Mouse (Mus musculus) cerebellum, adult 2 months (tissue): Measurements from ENCODE around the gene Wnt7a. TPM values are rescaled to one million over a fixed set of nuclear protein-coding genes. Genes with fewer than 3 reads are reported as not detected.

ENCODE experiments used
- DNase-seq, 2 experiments: peaks; one replicate each; pipeline ENCODE4 v3.0.0; 2021
- H3K27ac ChIP-seq: fragments of 200-500 bp; 2 replicates; pipeline ENCODE4 v1.5.1; 2012; ENCODE audit warnings: low read length, control low read depth, inconsistent platforms; ENCODE audit not compliant: insufficient read depth
- H3K27me3 ChIP-seq: fragments of 200-500 bp; 2 replicates; pipeline ENCODE4 v1.6.1; 2012; ENCODE audit warnings: inconsistent platforms, mild to moderate bottlenecking, low read length, moderate library complexity; ENCODE audit not compliant: control insufficient read depth, insufficient read depth
- H3K4me1 ChIP-seq: fragments of 200-500 bp; 2 replicates; pipeline ENCODE4 v1.6.1; 2011; ENCODE audit warnings: low read length; ENCODE audit not compliant: control insufficient read depth, insufficient read depth
- H3K4me3 ChIP-seq: fragments of 200-500 bp; replicated peaks from 2 replicates; pipeline ENCODE3; 2011; ENCODE audit warnings: mild to moderate bottlenecking, low read depth, low read length, control low read depth; ENCODE audit not compliant: insufficient read depth
- CTCF ChIP-seq: fragments of 200-500 bp; IDR thresholded peaks from 2 replicates; pipeline ENCODE4 v1.5.1; 2011; ENCODE audit warnings: low read depth, mild to moderate bottlenecking, control low read depth, low read length, moderate library complexity, borderline replicate concordance; ENCODE audit not compliant: insufficient read depth
- POLR2A ChIP-seq: fragments of 200-500 bp; IDR thresholded peaks from 2 replicates; pipeline ENCODE4 v1.6.1; 2011; ENCODE audit warnings: low read length, control low read depth, borderline replicate concordance; ENCODE audit not compliant: insufficient read depth
- WGBS: fragments of 180-500 bp; shearing (Covaris S2); methylation state at CpG from one replicate; pipeline ENCODE4 v1.1.7; 2018; 5-methylcytosine and 5-hydroxymethylcytosine counted together
- polyA plus RNA-seq: library from polyadenylated mRNA; depleted of rRNA; stranded (reverse); fragments of >200 nt; gene quantifications from 2 replicates; pipeline ENCODE4 v1.2.3, GENCODE M21; 2012

Wnt7a gene
- polyA plus RNA-seq, 1 experiment: 40.7 TPM

- 1% methylated on average over 34 of the region's 34 CpGs for WGBS
- TF ChIP-seq POLR2A (0 out of 2 replicates have a peak, but pooled peaks have one; percentile 44), CTCF (no peak)
- peak overlapping the region; percentile 99 for H3K27ac ChIP-seq
These were observed 1.6 kb downstream of the Wnt7a start for GRCm38 (mm10) chr6:91409448-91410167.

GRCm38 (mm10) chr6:91408616-91409015 is 2.5 kb downstream of the Wnt7a start:
- H3K4me3 ChIP-seq: peak overlapping the region; percentile 69
- peaks cover 30% of the 10 kb centered on the region for H3K4me1 ChIP-seq
- no peak for TF ChIP-seq CTCF
- TF ChIP-seq POLR2A: no peak
- WGBS: 20% methylated on average over 13 of the region's 13 CpGs
- H3K27me3 ChIP-seq: no peaks in the 10 kb centered on the region
- peak; percentile 83 to 84 for DNase-seq
- H3K27ac ChIP-seq: peak overlapping the region; percentile 54

More at GRCm38 (mm10) chr6:91409448-91410167, 1.6 kb downstream of the Wnt7a start:
- DNase-seq: peak; percentile 71 to 79
- Histone ChIP-seq H3K4me3 (peak overlapping the region; percentile 69), H3K27me3 (no peaks in the 10 kb centered on the region), H3K4me1 (peaks cover 22% of the 10 kb centered on the region)

GRCm38 (mm10) chr6:91401591-91401990 is 9.6 kb downstream of the Wnt7a start:
- Histone ChIP-seq H3K4me1 (peaks cover 40% of the 10 kb centered on the region), H3K27me3 (no peaks in the 10 kb centered on the region), H3K4me3 (no peak overlapping the region), H3K27ac (no peak overlapping the region)
- peak in 1 of 2 experiments; percentile 22 for DNase-seq
- WGBS: 67% methylated on average over 5 of the region's 5 CpGs
- TF ChIP-seq POLR2A (no peak), CTCF (no peak)

- Histone ChIP-seq H3K4me3 (peak overlapping the region; percentile 9), H3K27ac (peak overlapping the region; percentile 73), H3K4me1 (peaks cover 44% of the 10 kb centered on the region), H3K27me3 (no peaks in the 10 kb centered on the region)
- peak in 1 of 2 experiments; percentile 58 for DNase-seq
- 9% methylated on average over 12 of the region's 12 CpGs for WGBS
- TF ChIP-seq POLR2A (0 out of 2 replicates have a peak, but pooled peaks have one; percentile 10), CTCF (no peak)
These were observed 10.6 kb downstream of the Wnt7a start for GRCm38 (mm10) chr6:91400514-91400913.

- 90% methylated on average over 5 of the region's 5 CpGs for WGBS
- no peak overlapping the region for H3K27ac ChIP-seq
- H3K4me3 ChIP-seq: no peak overlapping the region
- peaks cover 33% of the 10 kb centered on the region for H3K4me1 ChIP-seq
- no peak for TF ChIP-seq CTCF
- no peak for TF ChIP-seq POLR2A
- no peak for DNase-seq
- H3K27me3 ChIP-seq: no peaks in the 10 kb centered on the region
These were observed 18.5 kb downstream of the Wnt7a start for GRCm38 (mm10) chr6:91392475-91393174.

- TF ChIP-seq POLR2A (no peak), CTCF (no peak)
- Histone ChIP-seq H3K4me3 (no peak overlapping the region), H3K4me1 (peaks cover 50% of the 10 kb centered on the region), H3K27ac (no peak overlapping the region), H3K27me3 (no peaks in the 10 kb centered on the region)
- no peak for DNase-seq
- WGBS: 78% methylated on average over 4 of the region's 4 CpGs
These were observed 22.0 kb downstream of the Wnt7a start for GRCm38 (mm10) chr6:91389141-91389540.

- Histone ChIP-seq H3K4me3 (no peak overlapping the region), H3K27me3 (no peaks in the 10 kb centered on the region), H3K27ac (peak overlapping the region; percentile 62), H3K4me1 (peaks cover 61% of the 10 kb centered on the region)
- no peak for DNase-seq
- 17% methylated on average over 2 of the region's 2 CpGs for WGBS
- TF ChIP-seq POLR2A: no peak
- no peak for TF ChIP-seq CTCF
These were observed 26.7 kb downstream of the Wnt7a start for GRCm38 (mm10) chr6:91384415-91384814.
